In genomic region chr2:20453506-20454206, GRCm38 (mm10) we compare ENCODE assay signal across 17 mouse cellular contexts.
DNase-seq lines count a peak whose midpoint lies in the region; ATAC-seq and TF ChIP-seq lines count a peak whose summit lies in the region.
"Had no signal": no experiment of that assay in that cellular context is flagged by ENCODE, and none has a peak within 500 bp of the region (broad histone marks: within the 10 kb centered on the region; RNA-seq: fewer than 3 reads in every experiment).

No protein-coding gene starts in this region.

- no peak overlapping the region for H3K9ac ChIP-seq in embryonic facial prominence, embryonic 12.5 days
- no peak overlapping the region for H3K9ac ChIP-seq in lung, embryonic 15.5 days
- H3K9ac ChIP-seq in intestine, embryonic 15.5 days, result no peak overlapping the region
- H3K9ac ChIP-seq in forebrain, postnatal 0 days, result no peak overlapping the region
- H3K9ac ChIP-seq: limb, embryonic 12.5 days had no signal

- H3K4me1 ChIP-seq in embryonic facial prominence, embryonic 12.5 days, result no peaks in the 10 kb centered on the region
- H3K4me1 ChIP-seq in embryonic facial prominence, embryonic 10.5 days, result no peaks in the 10 kb centered on the region
- H3K4me1 ChIP-seq in lung, embryonic 15.5 days, result peaks cover 6% of the 10 kb centered on the region; the same call in 1 of the 2 replicates
- H3K4me1 ChIP-seq in intestine, embryonic 15.5 days (replicated peaks), result no peaks in the 10 kb centered on the region
- no peaks in the 10 kb centered on the region for H3K4me1 ChIP-seq in forebrain, postnatal 0 days (ENCODE audit: insufficient read depth)
- H3K4me1 ChIP-seq: limb, embryonic 12.5 days had no signal

- DNase-seq in embryonic facial prominence, embryonic 10.5 days (ENCODE audit: low spot score), result no peak
- DNase-seq in lung, adult 18-20 months, result no peak
- DNase-seq in mesoderm, embryonic 11.5 days (ENCODE audit: low read depth, low spot score), result peak; percentile 44
- no peak for DNase-seq in frontal cortex, postnatal 10 days (ENCODE audit: low spot score in 2 of 2)
- no peak for DNase-seq in forebrain, postnatal 0 days
- DNase-seq: adrenal gland, postnatal 10 days; cerebellum, adult 11 months; cerebellum, postnatal 14 days; gastrocnemius, postnatal 14 days; thymus, postnatal 25 days had no signal

- no peak for TF ChIP-seq CTCF in forebrain, postnatal 0 days (IDR thresholded peaks at IDR 0.05; ENCODE audit: low read depth)

- 0 out of 2 replicates have a peak overlapping the region, but pooled peaks have one; percentile 17 for H3K27ac ChIP-seq in embryonic facial prominence, embryonic 12.5 days
- H3K27ac ChIP-seq in embryonic facial prominence, embryonic 10.5 days (replicated peaks), result no peak overlapping the region
- H3K27ac ChIP-seq in lung, embryonic 15.5 days, result peak overlapping the region; percentile 44; the same call in 1 of the 2 replicates
- H3K27ac ChIP-seq in intestine, embryonic 15.5 days, result no peak overlapping the region
- H3K27ac ChIP-seq in forebrain, postnatal 0 days (ENCODE audit: low read depth, low read length), result no peak overlapping the region
- H3K27ac ChIP-seq: limb, embryonic 12.5 days had no signal

- ATAC-seq in embryonic facial prominence, embryonic 12.5 days (ENCODE audit: insufficient number of reproducible peaks, insufficient read depth, low FRiP score, low TSS enrichment), result no peak
- ATAC-seq in lung, embryonic 15.5 days (ENCODE audit: borderline replicate concordance, extremely low read depth, low FRiP score, low TSS enrichment), result peak; percentile 64; the same call in 1 of the 2 replicates
- ATAC-seq in intestine, embryonic 15.5 days, result peak; percentile 45
- ATAC-seq in forebrain, postnatal 0 days, result no peak
- ATAC-seq: inflammation-experienced regulatory T-cells, adult 6 months; midbrain, embryonic 16.5 days had no signal

- H3K4me3 ChIP-seq in embryonic facial prominence, embryonic 12.5 days, result no peak overlapping the region
- no peak overlapping the region for H3K4me3 ChIP-seq in embryonic facial prominence, embryonic 10.5 days
- H3K4me3 ChIP-seq in lung, embryonic 15.5 days, result no peak overlapping the region
- H3K4me3 ChIP-seq in intestine, embryonic 15.5 days (replicated peaks), result no peak overlapping the region
- H3K4me3 ChIP-seq in forebrain, postnatal 0 days (ENCODE audit: low read depth, low read length), result no peak overlapping the region
- H3K4me3 ChIP-seq: limb, embryonic 12.5 days had no signal

- H3K27me3 ChIP-seq in embryonic facial prominence, embryonic 12.5 days, result no peaks in the 10 kb centered on the region
- no peaks in the 10 kb centered on the region for H3K27me3 ChIP-seq in embryonic facial prominence, embryonic 10.5 days (replicated peaks; ENCODE audit: low read depth, poor library complexity, severe bottlenecking)
- H3K27me3 ChIP-seq in lung, embryonic 15.5 days, result no peaks in the 10 kb centered on the region
- H3K27me3 ChIP-seq in intestine, embryonic 15.5 days (replicated peaks), result no peaks in the 10 kb centered on the region
- no peaks in the 10 kb centered on the region for H3K27me3 ChIP-seq in forebrain, postnatal 0 days (ENCODE audit: insufficient read depth, low read length)
- H3K27me3 ChIP-seq: CH12.LX; limb, embryonic 12.5 days had no signal

- H3K9me3 ChIP-seq in embryonic facial prominence, embryonic 12.5 days, result no peaks in the 10 kb centered on the region
- H3K9me3 ChIP-seq in embryonic facial prominence, embryonic 10.5 days, result no peaks in the 10 kb centered on the region
- no peaks in the 10 kb centered on the region for H3K9me3 ChIP-seq in lung, embryonic 15.5 days
- H3K9me3 ChIP-seq in intestine, embryonic 15.5 days, result no peaks in the 10 kb centered on the region
- H3K9me3 ChIP-seq in forebrain, postnatal 0 days (ENCODE audit: low read length), result no peaks in the 10 kb centered on the region
- H3K9me3 ChIP-seq: limb, embryonic 12.5 days had no signal

- 36% methylated on average over 3 of the region's 3 CpGs for WGBS in embryonic facial prominence, embryonic 12.5 days
- WGBS in embryonic facial prominence, embryonic 10.5 days, result 56% methylated on average over 3 of the region's 3 CpGs
- WGBS in lung, embryonic 15.5 days, result 45% methylated on average over 3 of the region's 3 CpGs
- 37% methylated on average over 3 of the region's 3 CpGs for WGBS in intestine, embryonic 15.5 days
- WGBS in forebrain, postnatal 0 days, result 77% methylated on average over 3 of the region's 3 CpGs

- no peaks in the 10 kb centered on the region for H3K36me3 ChIP-seq in embryonic facial prominence, embryonic 12.5 days
- H3K36me3 ChIP-seq in embryonic facial prominence, embryonic 10.5 days (replicated peaks), result no peaks in the 10 kb centered on the region
- no peaks in the 10 kb centered on the region for H3K36me3 ChIP-seq in lung, embryonic 15.5 days
- H3K36me3 ChIP-seq in intestine, embryonic 15.5 days, result no peaks in the 10 kb centered on the region
- no peaks in the 10 kb centered on the region for H3K36me3 ChIP-seq in forebrain, postnatal 0 days (ENCODE audit: insufficient read depth)
- H3K36me3 ChIP-seq: limb, embryonic 12.5 days had no signal

- H3K4me2 ChIP-seq in embryonic facial prominence, embryonic 12.5 days (replicated peaks), result no peak overlapping the region
- H3K4me2 ChIP-seq in lung, embryonic 15.5 days, result no peak overlapping the region
- H3K4me2 ChIP-seq in intestine, embryonic 15.5 days (replicated peaks), result no peak overlapping the region
- no peak overlapping the region for H3K4me2 ChIP-seq in forebrain, postnatal 0 days (ENCODE audit: low read depth)
- H3K4me2 ChIP-seq: limb, embryonic 12.5 days had no signal

Comparison
In these comparisons a context has a peak if more than half of its experiments do, and no peak if none do; other contexts are left out.
1. H3K27ac ChIP-seq: peak in embryonic facial prominence, embryonic 12.5 days (single experiment) and lung, embryonic 15.5 days (single experiment); none in embryonic facial prominence, embryonic 10.5 days (single experiment), intestine, embryonic 15.5 days (single experiment) and forebrain, postnatal 0 days (single experiment).
2. ATAC-seq: peak in lung, embryonic 15.5 days (single experiment) and intestine, embryonic 15.5 days (single experiment); none in embryonic facial prominence, embryonic 12.5 days (single experiment) and forebrain, postnatal 0 days (single experiment).